Mouse (Mus musculus): ENCODE results near the gene Ccser1.

- TF ChIP-seq CTCF (IDR thresholded peaks at IDR 0.05) (no peak), POLR2A (IDR thresholded peaks at IDR 0.05; ENCODE audit: insufficient read depth, low read depth, low read length) (no peak), EP300 (IDR thresholded peaks at IDR 0.05; ENCODE audit: insufficient read depth, low read depth, low read length) (no peak)
Measured at GRCm38 (mm10) chr6:61427490-61427889, 247.4 kb downstream of the Ccser1 start.

All from heart, adult 2 months (tissue).